Mouse (Mus musculus) embryonic facial prominence, embryonic 13.5 days (tissue): ENCODE measurements around the gene Atl3. TPM values are rescaled to one million over a fixed set of nuclear protein-coding genes. Genes with fewer than 3 reads are reported as not detected.

ENCODE experiments used
- polyA plus RNA-seq: library from polyadenylated mRNA; unstranded; fragments of >200 nt; fragmentation: Nextera tagmentation; extraction: Ambion mirVana; gene quantifications from 2 replicates; pipeline ENCODE4 v1.2.1, GENCODE M21; 2015

The Atl3 gene
- polyA plus RNA-seq, 1 experiment from 2014 or later = 13.5 TPM

Other genes with a start within 250 kb of the Atl3 start
- 25.2 and 30.6 TPM in 2 replicates for gene Rcor2, start 226.7 kb upstream of the Atl3 start, polyA plus RNA-seq
- 42.8 and 47.2 TPM in 2 replicates for gene Mark2, start 152.2 kb upstream of the Atl3 start, polyA plus RNA-seq
- 30.8 and 42.4 TPM in 2 replicates for gene Spindoc, start 111.0 kb upstream of the Atl3 start, polyA plus RNA-seq
- 10.4 and 11.8 TPM in 2 replicates for gene 2700081O15Rik, start 76.4 kb upstream of the Atl3 start, polyA plus RNA-seq
- gene Rtn3, start 10.8 kb upstream of the Atl3 start, polyA plus RNA-seq = 104 and 112 TPM in 2 replicates
- 9.2 and 10.0 TPM in 2 replicates for gene Pla2g16, start 63.4 kb downstream of the Atl3 start, polyA plus RNA-seq
- gene Lgals12, start 113.2 kb downstream of the Atl3 start, polyA plus RNA-seq = 0.45 and 0.65 TPM in 2 replicates
- gene Hrasls5, start 118.5 kb downstream of the Atl3 start, polyA plus RNA-seq = not detected in 2 replicates
- not detected in 2 replicates for gene Slc22a19, start 217.3 kb downstream of the Atl3 start, polyA plus RNA-seq